Mouse (Mus musculus): ENCODE data around the gene Lck.

Lck gene

DNA sequence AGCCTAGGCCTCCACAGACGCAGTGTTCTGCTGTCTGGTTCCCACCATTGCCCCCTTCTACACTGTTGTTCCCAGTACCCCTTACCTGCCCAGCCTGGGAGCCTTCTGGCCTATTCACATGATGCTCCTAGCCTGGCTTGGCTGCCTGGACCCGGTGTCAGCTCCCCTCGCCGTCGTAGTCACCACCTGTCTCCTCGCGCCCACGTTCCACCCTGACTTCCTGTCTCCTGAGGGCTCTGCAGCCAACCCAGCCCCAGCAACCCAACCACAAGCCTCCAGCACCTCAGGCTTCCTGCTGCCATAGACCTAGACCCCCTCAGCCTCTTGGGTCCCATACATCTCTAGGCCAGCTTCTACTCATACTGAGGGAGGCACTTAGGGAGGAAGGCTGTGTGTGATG lies at the start of gene Lck:
TSS of gene Lck (minus strand) at position 212 of the 400 bp plus-strand sequence.
- in situ Hi-C loops (cut with MboI; ENCODE audit: low pct_unique_long_range_greater_than_20kb in 1 of 2, low sequenced_read_pairs in 2 of 2, unreplicated experiment in 1 of 2), result no loop called here

GRCm38 (mm10) chr4:129622803-129623535 lies 49.5 kb upstream of the Lck start:
- in situ Hi-C loops (cut with MboI; ENCODE audit: low pct_unique_long_range_greater_than_20kb in 1 of 2, low sequenced_read_pairs in 2 of 2, unreplicated experiment in 1 of 2), result no loop called here

- in situ Hi-C loops (cut with MboI; ENCODE audit: low pct_unique_long_range_greater_than_20kb in 1 of 2, low sequenced_read_pairs in 2 of 2, unreplicated experiment in 1 of 2), result no loop called here
These were observed 48.8 kb upstream of the Lck start for GRCm38 (mm10) chr4:129622120-129622802.

GRCm38 (mm10) chr4:129621283-129621841 lies 47.9 kb upstream of the Lck start:
- in situ Hi-C loops (cut with MboI; ENCODE audit: low pct_unique_long_range_greater_than_20kb in 1 of 2, low sequenced_read_pairs in 2 of 2, unreplicated experiment in 1 of 2), result no loop called here

- in situ Hi-C loops (cut with MboI; ENCODE audit: low pct_unique_long_range_greater_than_20kb in 1 of 2, low sequenced_read_pairs in 2 of 2, unreplicated experiment in 1 of 2), result no loop called here
These were observed 47.2 kb upstream of the Lck start for GRCm38 (mm10) chr4:129620419-129621282.

DNA sequence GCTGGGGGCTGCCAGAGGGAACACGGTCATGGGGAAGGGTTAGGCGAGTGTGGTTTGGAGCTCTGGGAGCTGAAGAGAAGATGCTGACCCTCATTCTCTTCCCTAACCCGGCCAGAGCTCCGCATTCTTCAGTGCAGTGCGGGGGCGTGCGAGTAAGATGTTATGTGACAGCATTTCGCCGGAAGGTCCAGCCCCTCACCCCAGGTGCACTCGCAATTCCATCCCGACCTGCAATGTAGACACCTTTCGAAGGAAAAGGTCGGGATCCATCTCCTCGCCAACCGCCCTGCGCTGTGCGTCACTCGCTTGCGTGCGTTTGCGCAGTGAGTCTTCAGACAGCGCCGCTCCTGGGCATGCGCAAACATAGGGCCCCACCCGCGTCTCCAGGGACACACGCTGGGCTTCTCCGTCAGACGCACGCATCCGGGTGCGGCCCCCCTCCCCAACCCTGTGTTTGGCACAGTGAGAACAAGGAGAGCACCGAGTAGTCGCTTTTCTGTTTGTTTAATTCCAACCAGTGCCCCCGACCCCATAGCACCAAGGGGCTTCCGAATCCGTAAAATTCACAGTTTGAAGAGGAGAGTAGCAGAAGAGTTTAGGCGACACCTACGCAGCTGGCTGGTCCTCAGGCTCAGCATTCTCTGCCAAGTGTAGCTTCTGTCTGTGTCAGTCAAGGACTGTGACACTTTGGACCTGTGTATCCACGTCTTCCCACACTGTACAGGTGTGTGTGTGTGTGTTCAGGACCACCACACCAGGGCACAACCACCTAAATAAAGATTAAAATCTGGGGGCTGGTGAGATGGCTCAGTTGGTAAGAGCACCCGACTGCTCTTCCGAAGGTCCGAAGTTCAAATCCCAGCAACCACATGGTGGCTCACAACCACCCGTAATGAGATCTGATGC lies 45.6 kb upstream of the Lck start, which contains the start of gene Iqcc:
TSS of gene Iqcc (minus strand) at position 314 of the 906 bp plus-strand sequence.
- in situ Hi-C loops (cut with MboI; ENCODE audit: low pct_unique_long_range_greater_than_20kb in 1 of 2, low sequenced_read_pairs in 2 of 2, unreplicated experiment in 1 of 2), result no loop called here

GRCm38 (mm10) chr4:129618031-129618430 lies 44.6 kb upstream of the Lck start:
- in situ Hi-C loops (cut with MboI; ENCODE audit: low pct_unique_long_range_greater_than_20kb in 1 of 2, low sequenced_read_pairs in 2 of 2, unreplicated experiment in 1 of 2), result no loop called here

DNA sequence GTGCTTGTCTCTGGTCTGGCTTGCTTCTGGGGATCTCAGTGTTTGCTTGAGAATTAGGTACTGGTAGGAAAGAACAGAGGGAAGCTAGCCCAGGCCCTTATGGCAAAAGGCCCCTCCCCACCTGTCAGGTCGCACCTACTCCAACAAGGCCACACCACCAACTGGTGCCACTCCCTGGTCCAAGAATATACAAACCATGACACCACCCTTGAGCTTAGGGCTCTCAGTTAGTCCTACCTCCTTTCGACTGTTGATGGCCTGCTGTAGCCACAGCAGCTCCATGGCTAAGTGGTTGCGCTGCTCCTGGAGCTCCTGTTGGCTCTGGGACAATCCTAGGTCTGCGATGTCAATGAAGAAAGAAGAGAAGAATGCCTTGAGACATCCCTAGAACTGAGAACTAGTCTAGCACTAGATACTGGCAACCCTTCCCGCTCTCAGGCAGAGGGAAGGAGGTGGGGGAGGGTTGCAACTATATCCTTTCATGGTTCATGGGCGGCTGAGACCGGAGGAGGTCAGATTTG lies 43.7 kb upstream of the Lck start:
- in situ Hi-C loops (cut with MboI; ENCODE audit: low pct_unique_long_range_greater_than_20kb in 1 of 2, low sequenced_read_pairs in 2 of 2, unreplicated experiment in 1 of 2), result no loop called here

GRCm38 (mm10) chr4:129616631-129617030 lies 43.2 kb upstream of the Lck start:
- in situ Hi-C loops (cut with MboI; ENCODE audit: low pct_unique_long_range_greater_than_20kb in 1 of 2, low sequenced_read_pairs in 2 of 2, unreplicated experiment in 1 of 2), result no loop called here

- in situ Hi-C loops (cut with MboI; ENCODE audit: low pct_unique_long_range_greater_than_20kb in 1 of 2, low sequenced_read_pairs in 2 of 2, unreplicated experiment in 1 of 2), result no loop called here
These were observed 42.4 kb upstream of the Lck start for GRCm38 (mm10) chr4:129615801-129616290.

GRCm38 (mm10) chr4:129614093-129614492 lies 40.7 kb upstream of the Lck start, which contains the start of gene Dcdc2b:
Gene Dcdc2b, minus strand, starts transcription at chr4:129614257.
- in situ Hi-C loops (cut with MboI; ENCODE audit: low pct_unique_long_range_greater_than_20kb in 1 of 2, low sequenced_read_pairs in 2 of 2, unreplicated experiment in 1 of 2), result no loop called here

DNA sequence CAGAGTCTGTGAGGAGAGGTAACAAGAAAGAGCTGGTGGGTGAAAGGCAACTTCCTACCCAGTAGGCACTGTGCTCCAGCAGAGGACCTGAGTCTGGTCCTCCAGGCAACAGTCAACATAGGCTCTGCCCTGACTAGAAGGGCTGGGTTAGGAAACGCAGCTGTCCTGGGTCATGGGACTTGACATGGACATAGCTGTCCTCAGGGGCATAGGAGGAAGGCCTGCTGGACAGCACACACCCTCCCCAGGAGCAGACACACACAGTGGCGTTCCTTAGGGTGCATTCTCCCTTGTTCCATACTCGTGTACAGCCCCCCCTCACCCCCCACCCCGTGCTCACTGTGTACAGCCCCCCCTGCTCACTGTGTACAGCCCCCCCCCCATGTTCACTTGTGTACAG lies 37.0 kb upstream of the Lck start:
- in situ Hi-C loops (cut with MboI; ENCODE audit: low pct_unique_long_range_greater_than_20kb in 1 of 2, low sequenced_read_pairs in 2 of 2, unreplicated experiment in 1 of 2), result no loop called here

DNA sequence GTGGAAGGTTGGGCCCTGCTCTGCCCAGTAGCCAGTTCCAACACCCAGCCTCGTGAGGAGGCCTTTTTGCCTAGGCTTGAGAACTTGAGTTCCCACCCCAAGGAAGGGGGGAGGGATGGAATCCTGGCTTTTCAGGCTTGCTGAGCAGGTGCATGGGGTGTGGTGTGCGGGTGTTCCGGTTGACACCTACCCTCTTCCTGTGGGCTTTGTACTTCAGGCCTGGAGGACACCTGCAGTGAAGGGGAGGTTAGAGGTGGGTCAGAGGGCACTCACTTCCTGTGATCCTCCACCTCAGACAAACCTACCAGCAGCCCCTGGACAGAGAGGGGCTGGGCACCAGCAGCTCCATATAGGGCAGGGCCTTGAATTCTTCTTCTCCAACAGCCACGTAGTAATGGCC lies 36.6 kb upstream of the Lck start:
- in situ Hi-C loops (cut with MboI; ENCODE audit: low pct_unique_long_range_greater_than_20kb in 1 of 2, low sequenced_read_pairs in 2 of 2, unreplicated experiment in 1 of 2), result no loop called here

- in situ Hi-C loops (cut with MboI; ENCODE audit: low pct_unique_long_range_greater_than_20kb in 1 of 2, low sequenced_read_pairs in 2 of 2, unreplicated experiment in 1 of 2), result no loop called here
These were observed 35.7 kb upstream of the Lck start for GRCm38 (mm10) chr4:129609139-129609631.

- in situ Hi-C loops (cut with MboI; ENCODE audit: low pct_unique_long_range_greater_than_20kb in 1 of 2, low sequenced_read_pairs in 2 of 2, unreplicated experiment in 1 of 2), result no loop called here
These were observed 35.1 kb upstream of the Lck start for GRCm38 (mm10) chr4:129608426-129609025.

- in situ Hi-C loops (cut with MboI; ENCODE audit: low pct_unique_long_range_greater_than_20kb in 1 of 2, low sequenced_read_pairs in 2 of 2, unreplicated experiment in 1 of 2), result no loop called here
These were observed 27.1 kb upstream of the Lck start, which contains the start of the genes Eif3i and Tmem234 for GRCm38 (mm10) chr4:129600233-129601158. Gene Eif3i, minus strand, starts transcription at chr4:129600648. Gene Tmem234, plus strand, starts transcription at chr4:129600668.

All from mouse embryonic stem cell (cell line).